Mouse (Mus musculus) kidney, adult 2 months (tissue): Measurements from ENCODE around the gene St3gal4. TPM values are rescaled to one million over a fixed set of nuclear protein-coding genes. Genes with fewer than 3 reads are reported as not detected.

Experiments
- DNase-seq: peaks from one replicate; pipeline ENCODE4 v3.0.0; 2021
- H3K27ac ChIP-seq: fragments of 200-500 bp; 2 replicates; pipeline ENCODE4 v1.5.1; 2012; ENCODE audit warnings: low read depth, low read length, control low read depth, inconsistent platforms; ENCODE audit not compliant: insufficient read depth
- H3K27me3 ChIP-seq: fragments of 200-500 bp; replicated peaks from 2 replicates; pipeline ENCODE4 v1.6.1; 2012; ENCODE audit warnings: mild to moderate bottlenecking, moderate library complexity, low read length, inconsistent platforms; ENCODE audit not compliant: control insufficient read depth, insufficient read depth
- H3K36me3 ChIP-seq: fragments of 200-500 bp; 2 replicates; pipeline ENCODE4 v1.6.1; 2012; ENCODE audit warnings: mild to moderate bottlenecking, moderate library complexity, low read length, inconsistent platforms; ENCODE audit not compliant: control insufficient read depth, insufficient read depth
- H3K4me1 ChIP-seq: fragments of 200-500 bp; 2 replicates; pipeline ENCODE4 v1.6.1; 2011; ENCODE audit warnings: low read length; ENCODE audit not compliant: control insufficient read depth, insufficient read depth
- H3K4me3 ChIP-seq: fragments of 200-500 bp; 2 replicates; pipeline ENCODE4 v1.5.1; 2011; ENCODE audit warnings: mild to moderate bottlenecking, low read depth, low read length, control low read depth; ENCODE audit not compliant: insufficient read depth
- CTCF ChIP-seq: fragments of 200-500 bp; conservative IDR thresholded peaks from 2 replicates; pipeline ENCODE4 v1.5.1; 2011; ENCODE audit warnings: low read depth, mild to moderate bottlenecking, control low read depth, low read length, moderate library complexity, mixed read lengths; ENCODE audit not compliant: insufficient read depth, insufficient read length
- POLR2A ChIP-seq: fragments of 200-500 bp; IDR thresholded peaks from one replicate; pipeline ENCODE4 v1.6.1; 2011; ENCODE audit warnings: low read depth, low read length, control low read depth
- WGBS: fragments of 180-500 bp; shearing (Covaris S2); methylation state at CpG from one replicate; pipeline ENCODE4 v1.1.7; 2018; 5-methylcytosine and 5-hydroxymethylcytosine counted together
- polyA plus RNA-seq: library from polyadenylated mRNA; depleted of rRNA; stranded (reverse); fragments of >200 nt; gene quantifications from 2 replicates; pipeline ENCODE4 v1.2.3, GENCODE M21; 2012

The St3gal4 gene
- polyA plus RNA-seq, 1 experiment, result 5.0 TPM

- Histone ChIP-seq H3K27ac (no peak overlapping the region), H3K4me1 (peaks cover 5% of the 10 kb centered on the region; the same call in 1 of the 2 replicates), H3K4me3 (no peak overlapping the region), H3K27me3 (no peaks in the 10 kb centered on the region), H3K36me3 (no peaks in the 10 kb centered on the region)
- no peak for TF ChIP-seq POLR2A
- TF ChIP-seq CTCF, result no peak
- DNase-seq, result no peak
- 90% methylated on average over 2 of the region's 2 CpGs for WGBS
Observed at GRCm38 (mm10) chr9:35092904-35093303, 26.2 kb downstream of the St3gal4 start.

- Histone ChIP-seq H3K36me3 (no peaks in the 10 kb centered on the region), H3K27me3 (no peaks in the 10 kb centered on the region), H3K4me1 (peaks cover 9% of the 10 kb centered on the region; the same call in 1 of the 2 replicates), H3K4me3 (no peak overlapping the region), H3K27ac (peak overlapping the region; percentile 2; the same call in 1 of the 2 replicates)
- DNase-seq, result no peak
- TF ChIP-seq POLR2A (no peak), CTCF (no peak)
- 65% methylated on average over 2 of the region's 2 CpGs for WGBS
Observed at GRCm38 (mm10) chr9:35061446-35061845, 57.6 kb downstream of the St3gal4 start.

GRCm38 (mm10) chr9:35059881-35060280 is 59.2 kb downstream of the St3gal4 start:
- no peak overlapping the region for H3K4me3 ChIP-seq
- no peaks in the 10 kb centered on the region for H3K36me3 ChIP-seq
- DNase-seq, result no peak
- TF ChIP-seq CTCF, result no peak; the same call in 1 of the 2 replicates
- TF ChIP-seq POLR2A, result no peak
- no peaks in the 10 kb centered on the region for H3K27me3 ChIP-seq
- WGBS, result 88% methylated on average over 5 of the region's 5 CpGs
- no peak overlapping the region for H3K27ac ChIP-seq
- H3K4me1 ChIP-seq, result peaks cover 9% of the 10 kb centered on the region; the same call in 1 of the 2 replicates

- DNase-seq, result peak; percentile 94
- 61% methylated on average over 2 of the region's 2 CpGs for whole genome bisulfite sequencing
- H3K36me3 ChIP-seq, result no peaks in the 10 kb centered on the region
- no peak overlapping the region for H3K4me3 ChIP-seq
- TF ChIP-seq POLR2A (no peak), CTCF (no peak)
- peaks cover 9% of the 10 kb centered on the region; the same call in 1 of the 2 replicates for H3K4me1 ChIP-seq
- H3K27me3 ChIP-seq, result no peaks in the 10 kb centered on the region
- H3K27ac ChIP-seq, result peak overlapping the region; percentile 73
Observed at GRCm38 (mm10) chr9:35058596-35059354, 60.3 kb downstream of the St3gal4 start.

GRCm38 (mm10) chr9:35058186-35058585 is 60.9 kb downstream of the St3gal4 start:
- 38% methylated on average over 4 of the region's 4 CpGs for WGBS

GRCm38 (mm10) chr9:35057631-35058030 is 61.4 kb downstream of the St3gal4 start:
- peak overlapping the region; percentile 25 for H3K27ac ChIP-seq
- H3K4me3 ChIP-seq, result no peak overlapping the region
- WGBS, result 94% methylated on average over 6 of the region's 6 CpGs
- peaks cover 1% of the 10 kb centered on the region; the same call in 1 of the 2 replicates for H3K36me3 ChIP-seq
- peaks cover 9% of the 10 kb centered on the region; the same call in 1 of the 2 replicates for H3K4me1 ChIP-seq
- H3K27me3 ChIP-seq, result no peaks in the 10 kb centered on the region
- DNase-seq, result no peak
- TF ChIP-seq CTCF, result no peak
- TF ChIP-seq POLR2A, result no peak

More at GRCm38 (mm10) chr9:35058186-35058585, 60.9 kb downstream of the St3gal4 start:
- no peak overlapping the region for H3K4me3 ChIP-seq
- H3K27ac ChIP-seq, result peak overlapping the region; percentile 73
- TF ChIP-seq POLR2A (no peak), CTCF (no peak)
- H3K27me3 ChIP-seq, result no peaks in the 10 kb centered on the region
- peaks cover 9% of the 10 kb centered on the region; the same call in 1 of the 2 replicates for H3K4me1 ChIP-seq
- peaks cover 1% of the 10 kb centered on the region; the same call in 1 of the 2 replicates for H3K36me3 ChIP-seq
- DNase-seq, result peak; percentile 45

GRCm38 (mm10) chr9:35056611-35057010 is 62.5 kb downstream of the St3gal4 start:
- peaks cover 1% of the 10 kb centered on the region; the same call in 1 of the 2 replicates for H3K36me3 ChIP-seq
- peaks cover 9% of the 10 kb centered on the region; the same call in 1 of the 2 replicates for H3K4me1 ChIP-seq
- no peak for DNase-seq
- WGBS, result 80% methylated on average over 3 of the region's 3 CpGs
- H3K27me3 ChIP-seq, result no peaks in the 10 kb centered on the region
- TF ChIP-seq CTCF, result no peak
- no peak for TF ChIP-seq POLR2A
- H3K27ac ChIP-seq, result peak overlapping the region; percentile 30; the same call in 1 of the 2 replicates
- no peak overlapping the region for H3K4me3 ChIP-seq
